Mouse (Mus musculus): ENCODE results near the gene Tmem178b.

- TF ChIP-seq MAX (IDR thresholded peaks at IDR 0.05; ENCODE audit: low read depth) (no peak), POLR2A (IDR thresholded peaks at IDR 0.05; ENCODE audit: insufficient read length, low read depth) (no peak), TCF12 (IDR thresholded peaks at IDR 0.05; ENCODE audit: insufficient read depth, poor library complexity, severe bottlenecking) (no peak)
These were observed 23.4 kb upstream of the Tmem178b start for GRCm38 (mm10) chr6:39849667-39850066.

All from myocyte (in vitro differentiated cells).